Mouse (Mus musculus) lung, adult 2 months (tissue): ENCODE measurements around the gene Man2b2.
"Not testable (repeated sequence)": the region's sequence is repeated elsewhere in the genome, so short reads cannot be mapped to it uniquely, and the experiment has no call there.

Source experiments
- CTCF ChIP-seq: fragments of 200-500 bp; IDR thresholded peaks from 2 replicates; pipeline ENCODE4 v1.5.1; 2011; ENCODE audit warnings: mild to moderate bottlenecking, low read length, control low read depth; ENCODE audit not compliant: insufficient read depth
- POLR2A ChIP-seq: fragments of 200-500 bp; IDR thresholded peaks from 2 replicates; pipeline ENCODE4 v1.6.1; 2011; ENCODE audit warnings: low read depth, mild to moderate bottlenecking, control low read depth, low read length, borderline replicate concordance; ENCODE audit errors: extremely low read depth

GRCm38 (mm10) chr5:36795647-36796295 is 34.7 kb downstream of the Man2b2 start:
- not testable (repeated sequence) for TF ChIP-seq CTCF, POLR2A
